10 mouse cellular contexts compared by ENCODE assay signal in the genomic region with DNA sequence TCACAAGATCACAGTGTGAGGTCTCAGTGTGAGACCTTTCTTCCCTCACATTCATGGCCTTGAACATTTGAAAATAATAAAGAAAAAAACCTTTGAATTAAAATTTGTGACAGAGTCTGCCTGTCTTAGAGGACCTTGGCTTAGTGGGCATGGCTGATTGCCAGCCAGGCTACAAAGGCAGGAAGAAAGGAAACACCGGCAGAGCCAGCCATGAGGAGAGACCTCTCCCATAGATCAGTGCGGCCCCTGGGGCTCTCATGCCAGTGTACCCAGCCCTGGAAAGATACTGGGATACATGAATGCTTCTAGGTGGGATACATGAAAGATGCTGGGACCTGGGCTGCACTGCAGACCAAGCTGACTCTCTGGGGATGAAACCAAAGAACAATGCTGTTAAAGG.
"Had no signal": no experiment of that assay in that cellular context is flagged by ENCODE, and none has a peak within 500 bp of the region (broad histone marks: within the 10 kb centered on the region; RNA-seq: fewer than 3 reads in every experiment).

No protein-coding gene starts in this region.

- ATAC-seq: liver, postnatal 0 days; midbrain, embryonic 13.5 days had no signal

- H3K4me3 ChIP-seq: limb, embryonic 12.5 days; liver, embryonic 13.5 days; midbrain, embryonic 13.5 days had no signal

- H3K9me3 ChIP-seq: limb, embryonic 12.5 days; liver, embryonic 13.5 days; midbrain, embryonic 13.5 days had no signal

- H3K27me3 ChIP-seq: liver, embryonic 13.5 days had no signal

- H3K9ac ChIP-seq: limb, embryonic 12.5 days; liver, embryonic 13.5 days; liver, postnatal 0 days; midbrain, embryonic 13.5 days had no signal

- H3K27ac ChIP-seq: kidney, postnatal 0 days; limb, embryonic 12.5 days; liver, embryonic 13.5 days; midbrain, embryonic 13.5 days had no signal

- H3K36me3 ChIP-seq: limb, embryonic 12.5 days; liver, embryonic 13.5 days; midbrain, embryonic 13.5 days had no signal

- DNase-seq: kidney, adult 9 months; layer of hippocampus, adult 9-11 months; liver; liver, embryonic 13.5 days; liver, postnatal 0 days; right cerebral cortex, postnatal 14 days; thymus, postnatal 36 days had no signal

- H3K4me2 ChIP-seq: limb, embryonic 12.5 days; liver, embryonic 13.5 days; midbrain, embryonic 13.5 days had no signal
